Mouse (Mus musculus) midbrain, embryonic 16.5 days (tissue): ENCODE results near the gene Fgfr2. TPM values are rescaled to one million over a fixed set of nuclear protein-coding genes. Genes with fewer than 3 reads are reported as not detected.

ENCODE experiments used
- ATAC-seq: fragments of 200-750 bp; cut with Nextera tagmentation; 2 replicates; pipeline ENCODE4 v1.8.0; 2017; ENCODE audit warnings: moderate TSS enrichment
- H3K27ac ChIP-seq: fragments of 300-500 bp; sonication (generic); 2 replicates; pipeline ENCODE4 v1.5.1; 2014; ENCODE audit warnings: mild to moderate bottlenecking, low read length, mixed read lengths
- H3K27me3 ChIP-seq: fragments of 300-500 bp; sonication (generic); 2 replicates; pipeline ENCODE4 v1.6.1; 2014; ENCODE audit warnings: low read depth, low read length, mixed read lengths; ENCODE audit not compliant: control insufficient read depth, insufficient read depth
- H3K36me3 ChIP-seq: fragments of 300-500 bp; sonication (generic); 2 replicates; pipeline ENCODE4 v1.6.1; 2014; ENCODE audit warnings: mild to moderate bottlenecking, low read length, moderate library complexity, mixed read lengths; ENCODE audit not compliant: control insufficient read depth, insufficient read depth
- H3K4me1 ChIP-seq: fragments of 300-500 bp; sonication (generic); 2 replicates; pipeline ENCODE4 v1.6.1; 2014; ENCODE audit warnings: mild to moderate bottlenecking, low read length, mixed read lengths; ENCODE audit not compliant: control insufficient read depth, insufficient read depth
- H3K4me2 ChIP-seq: fragments of 300-500 bp; sonication (generic); 2 replicates; pipeline ENCODE4 v1.6.1; 2014; ENCODE audit warnings: mild to moderate bottlenecking, low read length, mixed read lengths
- H3K4me3 ChIP-seq: fragments of 300-500 bp; sonication (generic); 2 replicates; pipeline ENCODE4 v1.5.1; 2014; ENCODE audit warnings: low read depth, mild to moderate bottlenecking, low read length, moderate library complexity, mixed read lengths
- H3K9ac ChIP-seq: fragments of 300-500 bp; sonication (generic); 2 replicates; pipeline ENCODE4 v1.6.1; 2014; ENCODE audit warnings: low read depth, low read length, mixed read lengths
- H3K9me3 ChIP-seq: fragments of 300-500 bp; sonication (generic); replicated peaks from 2 replicates; pipeline ENCODE4 v1.6.1; 2014; ENCODE audit warnings: mild to moderate bottlenecking, low read length, mixed read lengths; ENCODE audit not compliant: control insufficient read depth, poor library complexity, severe bottlenecking
- WGBS: fragments of 180-500 bp; shearing (Covaris S2); extraction: QIAGEN DNeasy Blood & Tissue Kit; methylation state at CpG from one replicate; pipeline ENCODE4 v1.1.7; 2014; 5-methylcytosine and 5-hydroxymethylcytosine counted together
- polyA plus RNA-seq: library from polyadenylated mRNA; unstranded; fragments of >200 nt; fragmentation: Nextera tagmentation; extraction: Ambion mirVana; gene quantifications from 2 replicates; pipeline ENCODE4 v1.2.1, GENCODE M21; 2015

Gene Fgfr2
- polyA plus RNA-seq, 1 experiment from 2014 or later, result 23.8 TPM

GRCm38 (mm10) chr7:132761409-132761808 lies 361.7 kb downstream of the Fgfr2 start:
- Histone ChIP-seq H3K9me3 (no peaks in the 10 kb centered on the region), H3K4me2 (no peak overlapping the region), H3K4me3 (no peak overlapping the region), H3K4me1 (peaks cover 7% of the 10 kb centered on the region), H3K36me3 (no peaks in the 10 kb centered on the region), H3K27ac (no peak overlapping the region), H3K9ac (no peak overlapping the region), H3K27me3 (no peaks in the 10 kb centered on the region)
- WGBS, result 96% methylated on average over 2 of the region's 2 CpGs
- no peak for ATAC-seq

GRCm38 (mm10) chr7:132760589-132761180 lies 362.5 kb downstream of the Fgfr2 start:
- Histone ChIP-seq H3K4me2 (no peak overlapping the region), H3K9ac (no peak overlapping the region), H3K4me1 (peaks cover 2% of the 10 kb centered on the region; the same call in 1 of the 2 replicates), H3K27me3 (no peaks in the 10 kb centered on the region), H3K36me3 (no peaks in the 10 kb centered on the region), H3K9me3 (no peaks in the 10 kb centered on the region), H3K4me3 (no peak overlapping the region), H3K27ac (no peak overlapping the region)
- WGBS, result 97% methylated on average over 6 of the region's 6 CpGs
- ATAC-seq, result no peak

- Histone ChIP-seq H3K27me3 (no peaks in the 10 kb centered on the region), H3K9ac (no peak overlapping the region), H3K36me3 (no peaks in the 10 kb centered on the region), H3K27ac (no peak overlapping the region), H3K9me3 (no peaks in the 10 kb centered on the region), H3K4me2 (no peak overlapping the region), H3K4me3 (no peak overlapping the region), H3K4me1 (no peaks in the 10 kb centered on the region)
- WGBS, result 56% methylated on average over 6 of the region's 6 CpGs
- no peak for ATAC-seq
Measured at GRCm38 (mm10) chr7:132759926-132760325, 363.2 kb downstream of the Fgfr2 start.

DNA sequence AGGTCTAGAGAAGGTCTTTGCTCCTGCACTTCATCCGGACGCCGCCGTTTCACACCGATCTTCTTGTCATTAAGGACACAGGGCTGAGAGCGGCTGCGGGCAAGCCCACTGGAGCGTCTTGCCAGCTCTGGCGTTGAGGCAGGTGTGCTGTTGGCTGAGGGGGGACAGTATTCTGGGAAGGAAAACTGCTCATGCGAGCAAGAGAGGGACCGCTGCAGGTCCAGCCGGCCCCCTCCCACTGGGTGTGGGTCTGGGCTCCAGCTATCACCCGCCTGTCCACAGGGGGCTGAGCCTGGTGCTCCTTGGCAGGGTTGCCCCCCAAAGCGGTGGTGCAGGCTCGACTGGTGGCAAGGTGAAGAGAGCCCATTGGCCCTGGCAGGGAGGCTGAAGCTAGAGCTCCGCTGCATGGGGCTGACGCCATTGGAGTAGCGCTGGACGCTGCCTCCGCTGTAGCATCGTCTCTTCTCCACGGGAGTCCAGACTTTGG lies 363.7 kb downstream of the Fgfr2 start:
- no peak for ATAC-seq
- no peak overlapping the region for H3K4me3 ChIP-seq
- no peaks in the 10 kb centered on the region for H3K9me3 ChIP-seq
- no peaks in the 10 kb centered on the region for H3K36me3 ChIP-seq
- no peak overlapping the region for H3K4me2 ChIP-seq
- no peaks in the 10 kb centered on the region for H3K27me3 ChIP-seq
- H3K27ac ChIP-seq, result no peak overlapping the region
- no peak overlapping the region for H3K9ac ChIP-seq
- 94% methylated on average over 22 of the region's 22 CpGs for WGBS
- H3K4me1 ChIP-seq, result no peaks in the 10 kb centered on the region

GRCm38 (mm10) chr7:132758875-132759274 lies 364.3 kb downstream of the Fgfr2 start:
- H3K36me3 ChIP-seq, result no peaks in the 10 kb centered on the region
- no peak overlapping the region for H3K4me2 ChIP-seq
- no peaks in the 10 kb centered on the region for H3K27me3 ChIP-seq
- no peak overlapping the region for H3K4me3 ChIP-seq
- H3K9me3 ChIP-seq, result no peaks in the 10 kb centered on the region
- H3K9ac ChIP-seq, result no peak overlapping the region
- 53% methylated on average over 5 of the region's 5 CpGs for WGBS
- no peaks in the 10 kb centered on the region; the same call in 1 of the 2 replicates for H3K4me1 ChIP-seq
- no peak for ATAC-seq
- no peak overlapping the region for H3K27ac ChIP-seq

- Histone ChIP-seq H3K27me3 (no peaks in the 10 kb centered on the region), H3K9ac (no peak overlapping the region), H3K4me3 (no peak overlapping the region), H3K9me3 (no peaks in the 10 kb centered on the region), H3K4me2 (no peak overlapping the region), H3K36me3 (no peaks in the 10 kb centered on the region), H3K27ac (no peak overlapping the region), H3K4me1 (no peaks in the 10 kb centered on the region; the same call in 1 of the 2 replicates)
- WGBS, result 94% methylated on average over 5 of the region's 5 CpGs
- ATAC-seq, result no peak
Measured at GRCm38 (mm10) chr7:132756325-132756724, 366.8 kb downstream of the Fgfr2 start.

DNA sequence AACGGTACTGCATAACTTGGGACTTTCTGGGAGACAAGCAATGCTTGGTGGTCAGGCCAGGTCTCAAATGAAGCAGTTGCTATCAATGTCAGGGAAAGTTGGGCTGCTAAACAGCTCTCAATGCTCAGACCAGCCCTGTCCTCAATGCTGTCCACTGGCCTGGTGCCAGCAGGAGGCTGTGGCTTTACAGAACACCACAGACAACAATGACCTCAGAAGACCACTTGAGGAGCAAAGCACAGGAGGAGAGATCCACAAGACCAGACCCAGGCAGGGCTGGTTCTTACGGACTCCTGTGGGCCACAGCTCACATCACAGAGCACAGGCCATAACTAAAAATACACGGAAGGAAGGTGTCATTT lies 368.8 kb downstream of the Fgfr2 start:
- ATAC-seq, result no peak
- H3K27me3 ChIP-seq, result no peaks in the 10 kb centered on the region
- H3K27ac ChIP-seq, result no peak overlapping the region
- WGBS, result 67% methylated on average over 3 of the region's 3 CpGs
- no peak overlapping the region for H3K4me3 ChIP-seq
- H3K9ac ChIP-seq, result no peak overlapping the region
- no peaks in the 10 kb centered on the region; the same call in 1 of the 2 replicates for H3K4me1 ChIP-seq
- H3K4me2 ChIP-seq, result no peak overlapping the region
- no peaks in the 10 kb centered on the region for H3K36me3 ChIP-seq
- no peaks in the 10 kb centered on the region for H3K9me3 ChIP-seq

GRCm38 (mm10) chr7:132753518-132754388 lies 369.4 kb downstream of the Fgfr2 start:
- H3K4me1 ChIP-seq, result no peaks in the 10 kb centered on the region; the same call in 1 of the 2 replicates
- no peak overlapping the region for H3K9ac ChIP-seq
- H3K36me3 ChIP-seq, result no peaks in the 10 kb centered on the region
- H3K9me3 ChIP-seq, result no peaks in the 10 kb centered on the region
- no peak overlapping the region for H3K4me3 ChIP-seq
- 68% methylated on average over 4 of the region's 4 CpGs for WGBS
- ATAC-seq, result no peak
- H3K27me3 ChIP-seq, result no peaks in the 10 kb centered on the region
- H3K27ac ChIP-seq, result no peak overlapping the region
- H3K4me2 ChIP-seq, result no peak overlapping the region

DNA sequence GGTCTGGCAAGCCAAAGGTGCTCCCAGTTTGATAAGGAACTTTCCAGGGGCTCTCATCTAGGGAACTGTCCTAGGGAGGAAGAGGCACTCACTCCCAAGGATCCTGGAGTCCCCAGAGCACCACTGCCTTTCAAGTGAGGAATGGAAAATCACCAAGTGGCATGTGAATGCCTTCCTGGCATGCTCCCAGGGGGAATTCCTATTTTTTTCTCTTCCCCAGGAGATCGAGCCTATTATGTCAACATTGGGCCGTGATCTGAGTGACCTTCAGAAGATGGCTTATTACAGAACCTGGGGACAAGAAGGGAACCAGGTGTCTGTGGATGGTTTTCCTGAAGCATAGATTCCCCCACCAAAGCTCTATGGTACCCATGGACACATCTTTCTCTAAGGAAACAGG lies 371.4 kb downstream of the Fgfr2 start:
- H3K27me3 ChIP-seq, result no peaks in the 10 kb centered on the region
- H3K9ac ChIP-seq, result no peak overlapping the region
- no peak overlapping the region for H3K4me2 ChIP-seq
- H3K4me1 ChIP-seq, result no peaks in the 10 kb centered on the region; the same call in 1 of the 2 replicates
- H3K36me3 ChIP-seq, result no peaks in the 10 kb centered on the region
- H3K4me3 ChIP-seq, result no peak overlapping the region
- 75% methylated on average over 2 of the region's 2 CpGs for WGBS
- H3K9me3 ChIP-seq, result no peaks in the 10 kb centered on the region
- ATAC-seq, result no peak
- no peak overlapping the region for H3K27ac ChIP-seq
